Mouse (Mus musculus) intestine, embryonic 15.5 days (tissue): ENCODE data around the gene H2-T24. TPM values are rescaled to one million over a fixed set of nuclear protein-coding genes. Genes with fewer than 3 reads are reported as not detected.
A peak's percentile ranks its signal among the peaks of the same experiment; 100 is the strongest.
"Not testable (repeated sequence)": the region's sequence is repeated elsewhere in the genome, so short reads cannot be mapped to it uniquely, and the experiment has no call there.

Experiments used
- ATAC-seq: fragments of 200-750 bp; cut with Nextera tagmentation; 2 replicates; pipeline ENCODE4 v1.8.0; 2017; ENCODE audit warnings: moderate TSS enrichment, moderate library complexity
- H3K27ac ChIP-seq: fragments of 300-500 bp; sonication (generic); 2 replicates; pipeline ENCODE4 v1.5.1; 2015; ENCODE audit warnings: mild to moderate bottlenecking, inconsistent platforms
- H3K27me3 ChIP-seq: fragments of 300-500 bp; sonication (generic); replicated peaks from 2 replicates; pipeline ENCODE4 v1.6.1; 2015; ENCODE audit warnings: inconsistent platforms
- H3K36me3 ChIP-seq: fragments of 300-500 bp; sonication (generic); 2 replicates; pipeline ENCODE4 v1.6.1; 2015; ENCODE audit warnings: inconsistent platforms
- H3K4me1 ChIP-seq: fragments of 300-500 bp; sonication (generic); replicated peaks from 2 replicates; pipeline ENCODE4 v1.6.1; 2015; ENCODE audit warnings: inconsistent platforms
- H3K4me2 ChIP-seq: fragments of 300-500 bp; sonication (generic); replicated peaks from 2 replicates; pipeline ENCODE4 v1.6.1; 2015; ENCODE audit warnings: mild to moderate bottlenecking, inconsistent platforms
- H3K4me3 ChIP-seq: fragments of 300-500 bp; sonication (generic); replicated peaks from 2 replicates; pipeline ENCODE4 v1.5.1; 2015; ENCODE audit warnings: inconsistent platforms
- H3K9ac ChIP-seq: fragments of 300-500 bp; sonication (generic); 2 replicates; pipeline ENCODE4 v1.6.1; 2015; ENCODE audit warnings: inconsistent platforms
- H3K9me3 ChIP-seq: fragments of 300-500 bp; sonication (generic); 2 replicates; pipeline ENCODE4 v1.6.1; 2016; ENCODE audit warnings: inconsistent platforms
- WGBS: fragments of 180-500 bp; shearing (Covaris S2); methylation state at CpG from one replicate; pipeline ENCODE4 v1.1.7; 2015; 5-methylcytosine and 5-hydroxymethylcytosine counted together
- polyA plus RNA-seq: library from polyadenylated mRNA; unstranded; fragments of >200 nt; fragmentation: Nextera tagmentation; extraction: Ambion mirVana; gene quantifications from 2 replicates; pipeline ENCODE4 v1.2.1, GENCODE M21; 2015

Gene H2-T24
- polyA plus RNA-seq, 1 experiment from 2014 or later: 2.0 TPM

DNA sequence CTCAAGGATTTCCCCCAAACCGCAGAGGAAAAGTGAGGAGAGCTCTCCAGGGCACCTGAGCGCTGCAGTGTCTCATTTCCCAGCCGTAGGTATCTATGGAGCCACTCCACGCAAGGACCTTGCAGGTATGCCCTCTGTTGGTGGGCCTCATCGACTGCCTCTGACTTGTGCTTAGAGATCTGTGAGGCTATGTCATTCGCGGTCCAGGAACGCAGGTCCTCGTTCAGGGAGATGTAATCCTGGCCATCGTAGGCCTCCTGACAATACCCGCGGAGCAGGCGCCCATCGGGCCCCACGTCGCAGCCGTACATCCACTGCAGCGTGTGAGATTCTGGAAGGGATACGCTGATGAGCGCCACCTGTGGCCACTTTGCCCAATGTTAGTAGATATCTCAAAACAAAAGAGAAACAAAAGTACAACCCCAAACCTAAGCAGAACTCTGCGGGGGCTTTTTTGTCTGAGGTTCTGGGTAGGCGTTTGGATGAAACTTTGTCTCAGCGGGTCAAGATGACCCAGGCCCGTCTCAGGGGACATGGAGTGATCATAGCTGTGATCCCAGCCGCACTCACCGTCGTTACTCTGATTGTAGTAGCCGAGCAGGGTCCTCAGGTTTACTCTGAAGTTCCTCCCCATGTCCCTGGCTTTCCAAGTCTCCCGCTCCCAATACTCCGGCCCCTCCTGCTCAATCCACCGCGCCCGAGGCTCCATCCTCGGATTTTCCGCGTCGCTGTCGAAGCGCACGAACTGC, 11.4 kb upstream of the H2-T24 start:
- not testable (repeated sequence) for H3K27ac ChIP-seq, H3K4me1 ChIP-seq, H3K36me3 ChIP-seq, H3K9me3 ChIP-seq, H3K27me3 ChIP-seq
- peak; percentile 57 for ATAC-seq
- Histone ChIP-seq H3K4me2 (peak overlapping the region; percentile 94), H3K9ac (peak overlapping the region; percentile 42), H3K4me3 (peak overlapping the region; percentile 54)
- WGBS: 2% methylated on average over 40 of the region's 40 CpGs

DNA sequence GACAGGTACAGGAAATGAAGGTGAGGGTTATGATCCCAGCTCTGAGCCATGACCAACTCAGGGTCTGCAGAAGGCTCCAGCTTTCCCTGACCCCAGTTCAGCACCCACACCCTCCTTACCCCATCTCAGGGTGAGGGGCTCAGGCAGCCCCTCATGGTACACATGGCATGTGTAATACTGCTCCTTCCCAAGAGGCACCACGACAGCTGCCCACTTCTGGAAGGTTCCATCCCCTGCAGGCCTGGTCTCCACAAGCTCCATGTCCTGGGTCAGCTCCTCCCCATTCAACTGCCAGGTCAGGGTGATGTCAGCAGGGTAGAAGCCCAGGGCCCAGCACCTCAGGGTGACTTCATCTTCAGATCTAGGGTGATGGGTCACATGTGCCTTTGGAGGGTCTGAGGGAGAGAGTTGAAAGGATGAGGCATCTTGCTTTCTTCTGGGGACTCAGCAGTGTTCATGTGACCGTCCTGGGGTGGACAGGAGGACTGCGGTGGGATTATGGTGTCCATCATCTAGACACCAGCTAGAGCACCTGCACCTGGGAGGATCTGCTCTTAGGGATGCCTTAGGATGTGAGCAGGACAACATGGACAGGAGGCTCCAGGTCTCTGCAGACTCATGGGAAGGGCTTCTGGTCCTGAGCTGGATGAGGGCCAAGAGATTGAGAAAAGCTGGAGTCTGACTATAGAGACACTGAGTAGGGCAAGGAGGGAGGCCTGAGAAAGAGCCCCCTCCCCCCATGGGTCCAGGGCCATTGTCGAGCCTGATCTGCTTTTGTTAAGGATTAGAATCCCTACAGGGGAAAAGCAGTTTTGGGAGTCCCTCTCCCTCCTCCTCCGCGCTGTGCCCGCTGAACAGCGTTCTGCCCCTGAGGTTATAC, 10.6 kb upstream of the H2-T24 start:
- not testable (repeated sequence) for ATAC-seq, H3K27ac ChIP-seq, H3K27me3 ChIP-seq, H3K36me3 ChIP-seq, H3K9me3 ChIP-seq, H3K4me1 ChIP-seq, H3K9ac ChIP-seq
- H3K4me3 ChIP-seq: peak overlapping the region; percentile 54
- peak overlapping the region; percentile 94 for H3K4me2 ChIP-seq
- WGBS: 52% methylated on average over 8 of the region's 8 CpGs

DNA sequence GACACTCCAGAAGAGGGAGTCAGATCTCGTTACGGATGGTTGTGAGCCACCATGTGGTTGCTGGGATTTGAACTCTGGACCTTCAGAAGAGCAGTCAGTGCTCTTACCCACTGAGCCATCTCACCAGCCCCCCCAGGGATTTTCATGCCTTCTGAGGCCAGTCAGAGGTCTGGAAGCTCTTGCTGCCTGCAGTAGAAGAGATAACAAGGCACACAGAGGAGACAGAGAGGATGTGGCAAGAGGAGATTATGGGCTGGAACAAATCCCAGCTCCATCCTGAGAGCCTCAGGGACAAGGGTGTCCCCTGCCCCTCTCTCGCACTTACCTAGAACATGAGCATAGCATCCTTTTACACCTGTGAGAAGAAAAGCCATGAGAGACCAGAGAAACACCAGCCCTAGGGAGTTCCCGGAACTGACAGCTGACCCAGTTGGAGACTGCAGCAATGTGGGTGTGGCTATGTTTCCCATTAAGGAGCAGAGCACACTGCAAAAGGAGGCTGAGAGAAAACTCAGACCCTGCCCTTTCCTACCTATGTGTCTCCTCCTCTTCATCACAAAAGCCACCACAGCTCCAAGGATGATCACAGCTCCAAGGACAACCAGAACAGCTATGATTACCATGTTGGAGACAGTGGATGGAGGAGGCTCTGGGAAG, 9.8 kb upstream of the H2-T24 start:
- not testable (repeated sequence) for H3K4me1 ChIP-seq, H3K9ac ChIP-seq, H3K27ac ChIP-seq, H3K4me2 ChIP-seq, ATAC-seq, H3K36me3 ChIP-seq, H3K4me3 ChIP-seq, H3K27me3 ChIP-seq, H3K9me3 ChIP-seq
- 83% methylated on average over 4 of the region's 4 CpGs for WGBS

DNA sequence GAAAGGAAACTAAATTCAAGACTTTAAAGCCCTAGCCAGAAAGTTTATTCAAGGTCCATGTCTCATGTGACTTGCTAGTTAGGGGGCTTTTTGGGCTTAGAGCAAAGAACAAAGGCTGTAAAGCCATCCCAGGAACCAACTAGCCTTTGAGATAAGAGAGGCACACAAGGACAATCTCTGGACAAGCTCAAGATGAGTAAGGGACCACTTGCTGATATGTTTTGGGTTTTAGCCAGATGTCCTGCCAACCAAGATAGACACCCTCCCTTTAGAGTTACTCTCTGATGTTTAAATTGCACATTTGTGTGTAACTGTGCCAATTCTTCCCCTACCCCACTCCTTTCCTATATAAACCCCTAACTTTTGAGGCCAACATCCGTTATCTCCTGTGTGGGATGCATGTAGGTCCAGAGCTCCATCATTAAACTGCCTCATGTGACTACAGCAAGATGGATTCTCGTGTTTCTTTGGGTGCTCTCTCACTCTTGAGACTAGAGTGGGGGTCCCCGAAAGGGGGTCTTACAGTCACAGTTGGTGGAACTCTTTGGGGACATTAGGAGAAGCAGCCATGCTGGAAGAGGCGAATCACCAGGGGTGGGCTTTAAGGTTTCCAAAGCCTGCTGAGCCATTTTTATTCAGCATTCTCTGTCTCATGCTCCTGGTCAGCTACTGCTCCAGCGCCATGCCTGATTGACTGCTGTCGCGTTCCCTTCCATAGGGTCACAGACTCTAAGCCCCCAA, 8.7 kb upstream of the H2-T24 start:
- no peak overlapping the region for H3K9ac ChIP-seq
- no peak overlapping the region for H3K4me3 ChIP-seq
- H3K27ac ChIP-seq: no peak overlapping the region
- no peaks in the 10 kb centered on the region for H3K9me3 ChIP-seq
- no peak overlapping the region for H3K4me2 ChIP-seq
- H3K4me1 ChIP-seq: peaks cover 3% of the 10 kb centered on the region; the same call in 1 of the 2 replicates
- no peaks in the 10 kb centered on the region for H3K27me3 ChIP-seq
- ATAC-seq: no peak
- no peaks in the 10 kb centered on the region for H3K36me3 ChIP-seq
- 89% methylated on average over 7 of the region's 7 CpGs for WGBS

DNA sequence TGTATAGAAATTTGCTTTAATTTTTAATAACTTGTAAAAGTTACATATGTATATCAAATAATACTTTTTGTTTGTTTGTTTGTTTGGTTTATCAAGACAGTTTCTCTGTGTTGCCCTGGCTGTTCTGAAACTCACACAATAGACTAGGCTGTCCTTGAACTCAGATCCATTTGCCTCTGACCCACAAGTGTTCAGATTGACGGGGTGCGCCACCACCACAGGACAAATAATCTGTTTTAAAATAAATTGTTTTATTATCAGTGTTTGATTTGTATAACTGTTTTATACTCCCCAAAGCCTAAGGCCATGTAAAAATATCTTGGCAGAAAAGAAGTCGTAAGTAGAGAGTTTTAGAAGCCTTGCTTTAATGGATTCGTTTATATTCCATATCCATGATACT, 7.3 kb upstream of the H2-T24 start:
- peaks cover 3% of the 10 kb centered on the region; the same call in 1 of the 2 replicates for H3K4me1 ChIP-seq
- H3K27ac ChIP-seq: no peak overlapping the region
- H3K4me2 ChIP-seq: no peak overlapping the region
- H3K9ac ChIP-seq: no peak overlapping the region
- no peaks in the 10 kb centered on the region for H3K36me3 ChIP-seq
- H3K27me3 ChIP-seq: no peaks in the 10 kb centered on the region
- WGBS: 85% methylated on average over 4 of the region's 4 CpGs
- no peaks in the 10 kb centered on the region for H3K9me3 ChIP-seq
- no peak overlapping the region for H3K4me3 ChIP-seq
- ATAC-seq: no peak

DNA sequence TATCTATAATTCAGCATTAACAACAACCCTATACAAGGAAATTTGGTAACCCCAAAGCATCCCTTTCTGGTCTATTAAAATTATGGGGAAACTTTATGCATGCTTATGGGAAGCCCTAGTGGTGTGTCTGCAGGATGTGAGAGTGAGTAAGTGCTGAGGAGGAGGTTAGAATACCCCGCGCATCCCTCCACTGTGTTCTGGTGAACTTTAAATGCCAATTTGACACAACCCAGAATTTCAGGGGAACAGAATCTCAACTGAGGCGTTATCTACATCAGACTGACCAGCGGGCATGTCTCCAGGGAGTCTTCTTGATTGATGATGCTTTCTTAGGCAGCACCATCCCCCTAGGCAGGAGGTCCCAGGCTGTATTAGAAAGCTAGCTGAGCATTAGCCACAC, 5.5 kb upstream of the H2-T24 start:
- H3K9me3 ChIP-seq: no peaks in the 10 kb centered on the region
- H3K4me2 ChIP-seq: no peak overlapping the region
- no peak for ATAC-seq
- H3K4me3 ChIP-seq: no peak overlapping the region
- H3K9ac ChIP-seq: no peak overlapping the region
- H3K27ac ChIP-seq: no peak overlapping the region
- no peaks in the 10 kb centered on the region for H3K27me3 ChIP-seq
- no peaks in the 10 kb centered on the region; the same call in 1 of the 2 replicates for H3K4me1 ChIP-seq
- 42% methylated on average over 4 of the region's 4 CpGs for whole genome bisulfite sequencing
- H3K36me3 ChIP-seq: no peaks in the 10 kb centered on the region

DNA sequence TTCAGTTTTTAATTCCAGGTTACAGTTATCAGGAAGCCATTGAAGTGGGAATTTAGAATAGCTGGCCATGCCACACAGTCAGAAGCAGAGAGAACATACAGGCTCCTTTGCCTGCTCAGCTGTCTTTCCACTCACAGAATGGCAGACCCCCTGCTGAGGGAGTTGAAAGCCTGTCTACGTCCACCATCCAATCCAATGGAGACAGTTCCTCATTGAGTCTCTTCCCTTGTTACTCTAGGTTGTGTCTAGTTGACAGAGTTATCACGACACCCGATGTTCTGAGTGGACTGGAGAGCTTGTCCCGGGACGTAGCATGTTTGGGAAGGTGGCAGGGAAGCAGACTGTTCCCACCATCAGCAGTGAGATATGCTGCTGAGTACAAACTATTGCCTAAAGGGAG, 4.8 kb upstream of the H2-T24 start:
- no peak overlapping the region for H3K27ac ChIP-seq
- H3K27me3 ChIP-seq: no peaks in the 10 kb centered on the region
- 85% methylated on average over 5 of the region's 5 CpGs for WGBS
- no peaks in the 10 kb centered on the region for H3K36me3 ChIP-seq
- no peak overlapping the region for H3K4me2 ChIP-seq
- peaks cover 3% of the 10 kb centered on the region; the same call in 1 of the 2 replicates for H3K4me1 ChIP-seq
- no peak overlapping the region for H3K9ac ChIP-seq
- H3K4me3 ChIP-seq: no peak overlapping the region
- H3K9me3 ChIP-seq: no peaks in the 10 kb centered on the region
- no peak for ATAC-seq

DNA sequence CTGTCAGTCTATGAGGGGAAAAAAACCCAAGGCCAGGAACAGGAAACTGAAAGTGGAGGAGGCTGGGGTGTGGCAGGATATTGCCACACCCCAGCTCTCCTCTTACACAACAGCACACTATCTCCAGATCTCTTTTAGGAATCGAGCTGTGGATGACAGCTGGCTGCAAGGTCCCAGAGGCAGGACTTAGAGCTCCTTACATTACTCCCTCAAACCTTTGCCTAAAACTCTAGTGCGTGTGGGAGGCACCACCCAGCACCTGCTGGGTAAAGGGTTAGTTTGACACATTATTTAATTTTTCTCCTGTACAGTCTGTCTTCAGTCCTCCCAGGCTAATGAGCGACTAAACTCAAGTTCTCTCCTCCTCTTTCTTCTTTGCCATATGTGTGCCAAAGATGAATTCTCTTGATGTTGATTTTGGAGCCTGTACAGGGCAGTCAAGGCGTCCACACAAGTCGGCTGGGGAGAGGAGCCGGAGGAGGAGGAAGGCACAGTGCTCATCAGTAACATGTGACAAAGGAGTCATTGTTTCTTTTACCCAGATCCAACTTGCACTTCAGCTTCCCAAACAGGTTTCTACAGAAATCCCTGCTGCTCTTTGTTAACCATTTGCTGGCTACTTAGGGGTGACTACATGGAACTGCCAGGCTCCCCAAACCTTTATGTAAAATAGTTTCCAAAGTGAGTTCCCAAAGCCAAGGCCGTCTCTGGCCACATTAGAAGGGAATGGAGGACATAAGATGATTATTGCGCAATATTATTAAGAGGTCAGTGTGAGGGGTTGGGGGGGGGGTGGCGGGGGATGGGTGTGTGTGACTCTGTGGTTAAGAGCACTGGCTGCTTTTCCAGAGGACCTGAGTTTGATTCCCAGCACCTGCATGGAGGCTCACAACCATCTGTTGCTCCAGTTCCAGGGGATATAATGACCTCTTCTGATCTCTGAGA, 3.6 kb upstream of the H2-T24 start:
- peaks cover 3% of the 10 kb centered on the region; the same call in 1 of the 2 replicates for H3K4me1 ChIP-seq
- peak; percentile 67; the same call in 1 of the 2 replicates for ATAC-seq
- H3K36me3 ChIP-seq: no peaks in the 10 kb centered on the region
- 56% methylated on average over 9 of the region's 9 CpGs for WGBS
- H3K4me2 ChIP-seq: no peak overlapping the region
- H3K9ac ChIP-seq: no peak overlapping the region
- no peaks in the 10 kb centered on the region for H3K9me3 ChIP-seq
- H3K27me3 ChIP-seq: no peaks in the 10 kb centered on the region
- 0 out of 2 replicates have a peak overlapping the region, but pooled peaks have one; percentile 4 for H3K27ac ChIP-seq
- no peak overlapping the region for H3K4me3 ChIP-seq

DNA sequence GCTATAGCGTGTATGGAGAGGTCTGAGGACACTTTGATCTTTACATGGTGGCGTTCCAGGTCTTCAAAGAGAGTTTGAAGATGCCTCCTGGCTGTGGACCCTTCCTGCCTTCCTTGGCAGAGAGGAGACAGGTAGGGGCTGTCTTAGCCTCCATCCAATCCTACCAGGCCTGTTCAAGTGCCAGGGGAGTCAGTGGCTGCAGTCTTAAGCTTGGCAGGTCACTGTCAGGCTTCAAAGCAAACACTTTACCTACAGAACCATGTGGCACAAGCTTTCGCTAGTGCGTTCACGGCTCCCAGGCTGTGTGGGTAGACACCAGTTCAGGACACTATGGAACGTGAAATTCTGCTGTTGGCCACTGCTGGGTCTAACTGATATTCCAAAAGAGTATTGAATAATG, 2.6 kb upstream of the H2-T24 start:
- H3K9me3 ChIP-seq: no peaks in the 10 kb centered on the region
- H3K27me3 ChIP-seq: no peaks in the 10 kb centered on the region
- H3K36me3 ChIP-seq: no peaks in the 10 kb centered on the region
- no peak overlapping the region for H3K4me2 ChIP-seq
- ATAC-seq: no peak
- H3K9ac ChIP-seq: no peak overlapping the region
- peaks cover 3% of the 10 kb centered on the region; the same call in 1 of the 2 replicates for H3K4me1 ChIP-seq
- H3K27ac ChIP-seq: no peak overlapping the region
- 85% methylated on average over 6 of the region's 6 CpGs for WGBS
- no peak overlapping the region for H3K4me3 ChIP-seq

DNA sequence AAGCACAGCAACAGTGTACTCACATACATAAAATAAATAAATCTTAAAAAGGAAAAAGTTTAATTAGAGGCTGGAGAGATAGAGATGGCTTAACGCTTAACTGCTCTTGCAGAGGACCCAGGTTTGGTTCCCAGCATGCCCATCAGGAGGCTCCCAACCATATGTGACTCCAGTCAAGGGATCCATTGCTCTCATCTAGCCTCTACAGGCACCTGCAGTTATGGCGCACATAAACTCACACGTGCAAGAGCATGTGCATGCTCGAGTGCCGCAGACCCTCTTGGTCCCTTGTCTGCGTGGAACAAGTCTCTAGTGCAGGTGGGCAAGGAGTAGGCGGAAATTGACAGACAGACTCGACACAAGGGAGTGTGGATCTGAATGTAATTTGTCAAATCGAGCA, 1.7 kb upstream of the H2-T24 start:
- H3K4me3 ChIP-seq: no peak overlapping the region
- no peak overlapping the region for H3K9ac ChIP-seq
- no peak for ATAC-seq
- 91% methylated on average over 9 of the region's 9 CpGs for WGBS
- peaks cover 3% of the 10 kb centered on the region; the same call in 1 of the 2 replicates for H3K4me1 ChIP-seq
- H3K36me3 ChIP-seq: no peaks in the 10 kb centered on the region
- H3K9me3 ChIP-seq: no peaks in the 10 kb centered on the region
- H3K4me2 ChIP-seq: no peak overlapping the region
- H3K27me3 ChIP-seq: no peaks in the 10 kb centered on the region
- no peak overlapping the region for H3K27ac ChIP-seq

DNA sequence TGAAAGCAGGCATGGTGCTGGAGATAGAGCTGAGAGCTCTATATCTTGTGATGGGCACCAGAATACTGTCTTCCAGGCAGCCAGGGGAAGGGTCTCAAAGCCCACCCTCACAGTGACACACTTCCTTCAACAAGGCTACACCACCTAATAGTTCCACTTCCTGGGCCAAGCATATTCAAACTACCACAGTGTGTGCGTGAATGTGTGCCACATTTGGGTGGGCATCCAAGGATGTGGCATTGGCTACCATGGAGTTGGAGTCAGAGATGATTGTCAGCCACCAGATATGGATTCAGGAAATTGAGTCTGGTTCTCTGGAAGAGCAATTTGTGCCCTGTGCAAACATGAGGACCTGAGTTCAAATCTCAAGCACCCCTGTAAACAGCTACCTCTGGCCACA, 949 bp upstream of the H2-T24 start:
- H3K36me3 ChIP-seq: no peaks in the 10 kb centered on the region
- H3K27me3 ChIP-seq: no peaks in the 10 kb centered on the region
- H3K9me3 ChIP-seq: no peaks in the 10 kb centered on the region
- no peak overlapping the region for H3K4me3 ChIP-seq
- no peak overlapping the region for H3K9ac ChIP-seq
- H3K4me2 ChIP-seq: no peak overlapping the region
- WGBS: 89% methylated on average over 1 of the region's 1 CpGs
- no peak for ATAC-seq
- H3K4me1 ChIP-seq: peaks cover 3% of the 10 kb centered on the region; the same call in 1 of the 2 replicates
- H3K27ac ChIP-seq: no peak overlapping the region
